Mouse (Mus musculus): Measurements from ENCODE around the gene Tcp11l2.

The Tcp11l2 gene

DNA sequence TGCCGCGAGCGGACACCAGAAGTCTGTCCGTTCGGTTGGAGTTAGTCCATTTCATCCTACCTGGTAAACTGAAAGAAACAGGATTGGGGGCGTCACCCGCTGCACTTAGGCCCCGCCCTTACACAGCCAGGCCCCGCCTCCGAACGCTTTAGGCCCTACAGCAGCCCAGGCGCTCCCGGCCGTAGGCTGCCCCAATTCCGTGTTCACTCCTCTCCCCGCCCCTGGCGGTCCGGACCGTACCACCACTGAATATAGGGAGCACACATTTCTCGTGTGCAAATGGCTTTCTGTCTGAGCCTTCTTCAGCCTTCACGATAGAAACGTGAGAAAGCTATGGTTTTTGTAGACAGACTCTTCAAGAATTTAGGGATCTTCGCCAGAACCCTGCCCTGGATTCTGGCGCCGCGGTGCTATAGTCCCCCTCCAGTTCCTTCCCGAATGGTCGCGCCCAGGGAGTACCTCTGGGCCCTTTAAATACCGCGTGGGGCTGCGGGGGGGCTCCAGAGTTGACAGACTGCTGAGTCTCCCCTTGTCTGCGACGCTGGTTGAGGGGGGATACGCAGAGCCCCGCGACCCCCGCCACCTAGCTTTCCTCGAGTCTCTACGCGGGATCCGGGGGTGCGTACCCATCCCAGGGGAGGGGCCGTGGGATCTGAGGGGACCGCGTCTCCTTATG lies at the start of gene Tcp11l2:
Gene Tcp11l2, plus strand, starts transcription at position 232 of the 676 bp plus-strand sequence.
- in situ Hi-C loops (cut with MboI; ENCODE audit: unreplicated experiment in 2 of 2): no loop called here

DNA sequence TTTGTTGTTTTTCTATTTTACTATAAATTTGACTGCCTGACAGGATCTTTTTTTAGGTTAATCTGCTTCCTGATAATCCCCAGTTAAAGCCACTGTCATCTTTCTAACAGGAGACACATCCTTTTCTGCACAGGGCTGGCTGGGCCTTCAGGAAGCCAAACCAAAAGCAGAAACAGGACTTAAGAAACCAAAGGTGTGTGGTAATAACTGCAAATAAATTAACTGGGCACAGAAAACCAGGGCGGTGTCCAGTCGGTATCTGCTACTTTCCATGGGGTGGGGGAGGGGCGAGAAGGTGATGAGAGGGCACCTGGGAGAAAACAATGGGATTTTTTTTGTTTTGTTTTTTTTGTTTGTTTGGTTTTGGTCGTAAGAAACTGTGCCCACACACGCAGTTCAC lies 49.4 kb upstream of the Tcp11l2 start:
- in situ Hi-C loops (cut with MboI; ENCODE audit: unreplicated experiment in 2 of 2): no loop called here

- in situ Hi-C loops (cut with MboI; ENCODE audit: unreplicated experiment in 2 of 2): no loop called here
These were observed 48.8 kb upstream of the Tcp11l2 start for GRCm38 (mm10) chr10:84527631-84528030.

DNA sequence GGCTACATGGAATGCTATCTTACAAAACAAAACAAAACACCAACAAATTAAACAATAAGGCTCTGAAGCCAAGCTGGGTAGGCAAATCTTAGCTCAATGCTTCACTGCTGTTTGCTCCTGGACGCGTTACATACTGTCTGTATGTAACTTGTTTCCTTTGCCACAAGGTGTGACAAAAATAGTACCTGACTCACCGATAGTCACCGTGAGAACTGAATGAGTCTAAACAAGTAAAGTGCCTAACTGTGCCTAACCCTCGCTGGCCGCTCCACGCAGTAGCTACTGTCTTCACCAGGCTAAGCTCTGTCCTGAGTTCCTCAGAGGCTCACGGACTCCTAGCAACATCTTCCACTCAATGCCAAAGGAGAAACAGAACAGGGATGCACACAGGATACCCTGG lies 46.0 kb upstream of the Tcp11l2 start:
- in situ Hi-C loops (cut with MboI; ENCODE audit: unreplicated experiment in 2 of 2): no loop called here

DNA sequence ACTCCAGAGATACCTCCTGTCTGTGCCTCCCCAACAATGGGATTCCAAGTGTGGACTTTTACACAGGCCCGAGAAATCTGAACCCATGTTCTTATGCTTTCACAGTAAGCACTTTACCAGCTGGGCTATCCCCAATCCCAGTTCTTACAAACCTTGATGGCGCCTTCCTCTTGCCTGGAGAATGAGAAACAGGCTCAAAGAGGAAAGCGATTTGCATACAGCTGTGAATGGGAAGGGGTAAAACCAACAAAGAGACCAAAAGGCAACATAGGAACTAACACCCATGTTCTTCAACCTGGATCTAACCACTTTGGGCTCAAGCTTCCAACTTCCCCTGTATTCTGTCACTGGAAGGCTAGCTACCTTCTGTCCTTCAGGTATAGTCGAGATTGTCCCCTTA lies 44.9 kb upstream of the Tcp11l2 start:
- in situ Hi-C loops (cut with MboI; ENCODE audit: unreplicated experiment in 2 of 2): no loop called here

- in situ Hi-C loops (cut with MboI; ENCODE audit: unreplicated experiment in 2 of 2): no loop called here
These were observed 44.1 kb upstream of the Tcp11l2 start for GRCm38 (mm10) chr10:84532191-84532889.

DNA sequence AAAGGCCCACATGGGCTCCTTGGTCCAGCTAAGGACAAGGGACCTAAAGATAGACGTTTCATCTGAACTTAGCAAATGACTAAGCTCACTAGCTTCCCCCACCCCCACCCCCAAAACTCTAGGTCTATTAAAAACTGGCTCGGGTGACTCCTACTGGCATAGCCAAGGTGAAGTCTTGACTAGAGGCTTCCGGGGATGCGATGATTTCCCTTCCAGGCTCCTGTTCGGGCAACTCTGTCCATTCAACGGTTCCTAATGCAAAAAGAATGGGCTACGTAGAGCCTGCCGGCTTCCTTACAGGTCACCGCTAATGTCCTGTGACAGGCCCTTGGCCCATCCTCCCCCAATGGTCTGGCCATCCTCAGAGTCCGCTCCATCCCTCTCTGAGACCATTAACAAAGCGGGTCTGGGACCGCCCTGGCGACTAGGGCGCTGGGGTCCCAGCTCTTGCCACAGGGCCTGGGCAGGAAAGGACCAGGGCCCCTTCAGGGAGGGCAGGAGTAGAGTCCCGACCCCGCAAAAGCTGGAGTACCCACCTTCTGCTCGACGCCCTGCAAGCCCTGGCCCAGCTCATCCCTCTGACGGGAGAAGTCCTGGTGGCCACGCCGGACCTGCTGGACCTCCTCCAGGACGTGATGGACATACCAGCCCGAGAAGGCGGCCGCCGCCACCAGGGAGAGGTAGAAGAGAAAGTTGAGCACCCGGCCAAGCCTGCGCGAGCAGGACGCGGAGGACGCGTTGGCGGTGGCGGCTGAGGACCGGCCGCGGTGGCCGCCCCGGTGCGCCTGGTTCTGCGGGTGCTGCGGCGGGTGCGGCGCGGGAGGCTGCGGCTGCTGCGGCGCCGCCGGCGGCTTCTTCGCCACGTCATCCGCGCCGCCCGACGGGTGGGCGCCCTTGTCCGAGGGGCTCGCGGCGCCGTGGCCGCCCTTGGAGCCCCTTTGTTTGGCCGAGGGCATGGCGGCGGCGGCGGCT lies 43.2 kb upstream of the Tcp11l2 start:
- in situ Hi-C loops (cut with MboI; ENCODE audit: unreplicated experiment in 2 of 2): no loop called here

DNA sequence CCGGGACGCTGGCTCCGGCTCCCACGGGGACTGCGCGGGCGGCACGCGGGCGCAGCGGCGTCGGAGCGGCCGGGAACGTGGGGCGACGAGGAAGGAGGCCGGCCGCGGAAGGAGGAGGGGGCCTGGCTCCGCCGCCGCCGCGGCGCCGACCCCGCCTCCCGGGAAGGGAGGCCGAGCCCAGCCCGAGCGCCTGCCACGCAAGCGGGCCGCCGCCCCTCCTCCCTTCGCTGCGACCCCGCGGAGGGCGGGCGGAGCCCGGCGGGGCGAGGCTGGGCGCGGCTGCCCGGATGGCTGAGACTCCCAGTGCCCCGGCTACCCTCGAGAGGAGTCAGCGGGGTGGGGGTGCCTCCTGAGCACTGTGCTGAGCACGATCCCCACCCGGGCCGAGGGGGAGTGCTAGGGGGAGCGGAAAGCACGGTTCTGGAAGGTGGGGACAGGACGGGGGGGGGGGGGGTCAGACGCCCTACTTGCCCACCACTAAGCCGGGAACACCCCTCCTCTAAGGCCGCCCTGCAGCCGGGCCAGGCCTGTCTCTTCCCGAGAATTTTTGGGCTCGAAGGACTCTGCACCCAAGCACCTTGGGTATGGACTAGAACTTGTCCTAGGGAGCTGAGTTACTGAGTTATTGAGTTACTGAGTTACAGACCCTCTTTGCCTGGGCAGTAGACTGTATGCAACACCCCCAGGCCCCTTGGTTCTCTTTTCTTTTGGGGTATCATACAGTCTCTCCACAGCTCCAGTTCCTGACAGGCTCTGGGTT lies 42.3 kb upstream of the Tcp11l2 start, which contains the start of gene Ckap4:
Gene Ckap4, minus strand, starts transcription at position 151 of the 760 bp plus-strand sequence.
- in situ Hi-C loops (cut with MboI; ENCODE audit: unreplicated experiment in 2 of 2): no loop called here

- in situ Hi-C loops (cut with MboI; ENCODE audit: unreplicated experiment in 2 of 2): no loop called here
These were observed 41.0 kb upstream of the Tcp11l2 start for GRCm38 (mm10) chr10:84535458-84535857.

DNA sequence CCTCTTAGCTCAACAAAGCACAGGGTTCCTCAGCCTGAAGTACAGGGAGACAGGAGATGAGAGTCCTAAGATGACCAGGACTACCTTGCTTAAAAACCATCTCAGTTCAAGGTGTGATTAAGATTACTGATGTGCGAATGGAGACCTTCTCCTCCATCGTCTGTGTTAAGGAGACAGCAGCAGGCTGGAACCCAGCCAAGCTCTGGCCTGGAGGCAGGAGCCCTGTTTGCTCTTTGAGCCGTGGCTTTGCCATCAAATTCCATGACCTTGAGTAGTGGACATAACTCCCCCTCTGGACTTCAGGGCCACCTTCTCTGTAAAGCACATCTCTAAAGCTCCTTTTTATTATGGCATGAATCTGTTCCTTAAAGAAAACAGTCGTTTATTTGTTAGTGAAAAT lies 40.6 kb upstream of the Tcp11l2 start:
- in situ Hi-C loops (cut with MboI; ENCODE audit: unreplicated experiment in 2 of 2): no loop called here

DNA sequence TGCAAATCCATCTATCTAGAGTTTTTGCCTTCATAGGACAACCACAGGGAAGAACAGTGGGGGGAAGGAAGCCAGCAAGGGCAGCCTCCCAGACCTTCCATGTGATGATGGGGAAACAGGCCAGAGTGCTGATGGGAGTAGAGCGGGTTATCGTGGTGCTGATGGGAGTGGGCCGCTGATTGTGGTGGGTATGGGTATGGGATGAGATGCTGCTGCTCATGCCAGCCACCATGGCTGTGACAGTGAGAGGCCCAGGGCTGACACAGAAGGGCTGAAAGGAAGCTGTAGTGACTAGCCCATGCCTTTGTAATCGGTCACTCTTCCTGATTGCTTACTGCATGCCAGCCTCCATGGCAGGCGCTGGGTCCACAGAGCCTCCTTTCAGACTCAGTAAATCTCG lies 36.8 kb upstream of the Tcp11l2 start:
- in situ Hi-C loops (cut with MboI; ENCODE audit: unreplicated experiment in 2 of 2): no loop called here

DNA sequence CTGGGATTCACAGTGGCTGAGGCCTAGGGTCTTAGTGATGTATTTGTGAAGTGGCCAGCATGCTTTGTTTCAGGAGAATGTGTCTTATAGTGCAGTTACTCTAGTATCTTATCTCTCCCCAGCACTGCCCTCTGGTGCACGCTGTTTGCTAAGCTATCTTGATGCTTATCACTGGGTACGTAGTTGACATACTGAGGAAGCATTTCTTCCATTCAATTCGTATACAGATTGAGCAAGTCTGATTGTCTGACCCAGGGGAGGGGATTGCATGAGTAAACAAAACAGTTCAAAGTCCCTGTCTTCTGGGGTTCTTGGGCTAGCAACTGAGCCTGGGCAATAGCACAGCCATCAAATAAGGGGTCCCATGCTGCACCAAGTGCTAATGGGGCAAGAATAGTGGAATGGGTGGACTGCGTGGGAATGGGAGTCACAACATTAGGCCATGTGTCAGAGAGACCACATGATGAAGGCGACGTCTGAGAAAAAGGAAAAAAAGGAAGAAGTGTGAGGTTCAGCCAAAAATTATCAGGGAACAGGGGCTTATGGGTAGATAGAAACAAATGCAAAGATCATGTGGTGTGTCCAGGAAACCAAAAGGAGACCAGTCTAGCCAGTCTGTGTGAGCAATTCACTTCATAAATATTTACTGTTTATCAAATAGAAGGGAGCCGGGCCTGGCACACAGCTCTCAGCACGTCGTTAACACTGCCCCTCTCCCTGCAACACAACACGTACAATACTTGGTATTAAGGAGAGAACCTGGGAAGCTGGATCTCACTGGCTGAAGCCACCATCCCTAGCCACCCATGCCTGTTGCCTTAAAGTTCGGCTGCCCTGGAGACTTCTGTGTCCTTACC lies 33.4 kb upstream of the Tcp11l2 start:
- in situ Hi-C loops (cut with MboI; ENCODE audit: unreplicated experiment in 2 of 2): no loop called here

GRCm38 (mm10) chr10:84544841-84545610 lies 31.4 kb upstream of the Tcp11l2 start:
- in situ Hi-C loops (cut with MboI; ENCODE audit: unreplicated experiment in 2 of 2): no loop called here

GRCm38 (mm10) chr10:84549146-84549919 lies 27.1 kb upstream of the Tcp11l2 start:
- in situ Hi-C loops (cut with MboI; ENCODE audit: unreplicated experiment in 2 of 2): no loop called here

GRCm38 (mm10) chr10:84549920-84550293 lies 26.5 kb upstream of the Tcp11l2 start:
- in situ Hi-C loops (cut with MboI; ENCODE audit: unreplicated experiment in 2 of 2): no loop called here

DNA sequence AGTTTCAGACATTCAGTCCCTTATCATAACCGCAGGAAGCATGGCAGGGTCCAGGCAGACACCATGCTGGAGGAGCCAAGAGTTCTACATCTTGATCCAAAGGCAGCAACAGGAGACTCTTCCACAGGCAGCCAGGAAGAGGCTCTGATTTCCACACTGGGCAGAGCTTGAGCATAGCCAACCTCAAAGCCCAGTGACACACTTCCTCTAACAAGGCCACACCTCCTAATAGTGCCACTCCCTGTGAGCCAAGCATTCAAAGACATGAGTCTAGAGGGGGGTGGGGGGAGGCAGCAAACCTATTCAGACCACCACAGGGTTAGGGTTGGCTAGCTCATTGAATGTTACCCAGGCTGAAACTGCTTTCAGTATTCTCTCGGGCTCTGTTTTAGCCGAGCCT lies 24.6 kb upstream of the Tcp11l2 start:
- in situ Hi-C loops (cut with MboI; ENCODE audit: unreplicated experiment in 2 of 2): no loop called here

- in situ Hi-C loops (cut with MboI; ENCODE audit: unreplicated experiment in 2 of 2): no loop called here
These were observed 23.9 kb upstream of the Tcp11l2 start for GRCm38 (mm10) chr10:84552477-84552876.

All from v-Abl transformed pro-B cells (cell line).